ENCODE assay signal across 8 mouse cellular contexts in genomic region chr5:34188856-34189255, GRCm38 (mm10). TPM values are rescaled to one million over a fixed set of nuclear protein-coding genes. Genes with fewer than 3 reads are reported as not detected.
A peak's percentile ranks its signal among the peaks of the same experiment; 100 is the strongest.
DNase-seq lines count a peak whose midpoint lies in the region; ATAC-seq and TF ChIP-seq lines count a peak whose summit lies in the region.

No protein-coding gene starts in this region.

- H3K9ac ChIP-seq in limb, embryonic 12.5 days (replicated peaks): peak overlapping the region; percentile 63; the same call in 1 of the 2 replicates

- TF ChIP-seq POLR2A in spleen, adult 2 months (IDR thresholded peaks at IDR 0.05; ENCODE audit: low read depth, low read length): no peak; the same call in 1 of the 2 replicates

- H3K27ac ChIP-seq in spleen, adult 2 months (ENCODE audit: insufficient read depth, low read length): peak overlapping the region; percentile 97
- H3K27ac ChIP-seq in limb, embryonic 12.5 days: no peak overlapping the region

- peak; percentile 88 for DNase-seq in heart, adult 11 months
- DNase-seq in heart, postnatal 36 days: no peak
- no peak for DNase-seq in spleen, adult 2 months (ENCODE audit: low read depth in 1 of 2, low spot score in 2 of 2)
- DNase-seq in spleen, postnatal 4 days (ENCODE audit: low spot score in 2 of 2): no peak
- DNase-seq in splenic B cell, adult 2 months (ENCODE audit: low read depth, low spot score): peak; percentile 48
- no peak for DNase-seq in adrenal gland, postnatal 25 days
- DNase-seq in cerebellum, adult 9-10 months: no peak

- peaks cover 29% of the 10 kb centered on the region; the same call in 1 of the 2 replicates for H3K4me1 ChIP-seq in spleen, adult 2 months (ENCODE audit: control insufficient read depth, insufficient read depth, insufficient read length)
- peaks cover 44% of the 10 kb centered on the region for H3K4me1 ChIP-seq in limb, embryonic 12.5 days (replicated peaks)

- H3K9me3 ChIP-seq in limb, embryonic 12.5 days: no peaks in the 10 kb centered on the region

- no peak for ATAC-seq in limb, embryonic 12.5 days (ENCODE audit: insufficient number of reproducible peaks, insufficient read depth, low FRiP score, low TSS enrichment, low read depth)

- no peak overlapping the region for H3K4me3 ChIP-seq in spleen, adult 2 months (ENCODE audit: extremely low read depth, insufficient read depth, insufficient read length)
- peak overlapping the region; percentile 95; the same call in 1 of the 2 replicates for H3K4me3 ChIP-seq in limb, embryonic 12.5 days (replicated peaks)

- intact Hi-C loops in heart, postnatal 36 days (cut with DNase I): loop anchor here (10.0 kb wide), 4 partner anchors 254 to 534 kb away; partner anchors contain the start of genes Add1, Nelfa, Slbp and Tacc3

- no peaks in the 10 kb centered on the region for H3K36me3 ChIP-seq in spleen, adult 2 months (ENCODE audit: control insufficient read depth, insufficient read depth, low read length)
- H3K36me3 ChIP-seq in limb, embryonic 12.5 days: peaks cover 14% of the 10 kb centered on the region
- H3K36me3 ChIP-seq in splenic B cell, adult 2 months (ENCODE audit: control insufficient read depth, insufficient read depth, low read length, poor library complexity, severe bottlenecking): no peaks in the 10 kb centered on the region; the same call in 1 of the 2 replicates

- H3K4me2 ChIP-seq in limb, embryonic 12.5 days: peak overlapping the region; percentile 70

- no peaks in the 10 kb centered on the region for H3K27me3 ChIP-seq in spleen, adult 2 months (ENCODE audit: control insufficient read depth, insufficient read depth, low read length)
- H3K27me3 ChIP-seq in limb, embryonic 12.5 days: peaks cover 4% of the 10 kb centered on the region; the same call in 1 of the 2 replicates
- H3K27me3 ChIP-seq in splenic B cell, adult 2 months (ENCODE audit: control insufficient read depth, insufficient read depth, low read length, poor library complexity, severe bottlenecking): no peaks in the 10 kb centered on the region

- 8% methylated on average over 2 of the region's 2 CpGs for WGBS in spleen, adult 2 months
- WGBS in limb, embryonic 12.5 days: 67% methylated on average over 2 of the region's 2 CpGs

- TF ChIP-seq CTCF in spleen, adult 2 months (IDR thresholded peaks at IDR 0.05; ENCODE audit: extremely low read depth, insufficient read depth, insufficient read length, insufficient replicate concordance): no peak

RNA-seq across cellular contexts. Expression of gene Mxd4, which starts 1.3 kb away (rescaled TPM):
- total RNA-seq in heart, postnatal 36 days (2021): 10 to 100 TPM; 73.8 to 84.6 TPM
- 147 and 188 TPM in 2 replicates for polyA plus RNA-seq in spleen, adult 2 months (2012; rRNA removed)
- 29.3 and 35.9 TPM in 2 replicates for polyA plus RNA-seq in limb, embryonic 12.5 days (2016; fragmentation: Nextera tagmentation; extraction: Ambion mirVana)
- total RNA-seq in adrenal gland, postnatal 25 days (2021): 144 and 161 TPM in 2 replicates

RNA-seq across cellular contexts. Expression of gene Haus3, which starts 19.5 kb away (rescaled TPM):
- 1 to 10 TPM; 3.4 to 4.1 TPM for total RNA-seq in heart, postnatal 36 days (2021)
- 0.55 and 0.70 TPM in 2 replicates for polyA plus RNA-seq in spleen, adult 2 months (2012; rRNA removed)
- polyA plus RNA-seq in limb, embryonic 12.5 days (2016; fragmentation: Nextera tagmentation; extraction: Ambion mirVana): 52.2 and 52.5 TPM in 2 replicates
- total RNA-seq in adrenal gland, postnatal 25 days (2021): 10.1 and 12.5 TPM in 2 replicates

RNA-seq across cellular contexts. Expression of gene Poln, which starts 19.6 kb away (rescaled TPM):
- 1 to 10 TPM; 2.6 to 3.5 TPM for total RNA-seq in heart, postnatal 36 days (2021)
- polyA plus RNA-seq in spleen, adult 2 months (2012; rRNA removed): 0.15 and 0.29 TPM in 2 replicates
- polyA plus RNA-seq in limb, embryonic 12.5 days (2016; fragmentation: Nextera tagmentation; extraction: Ambion mirVana): 1.3 and 1.4 TPM in 2 replicates
- 9.4 and 13.0 TPM in 2 replicates for total RNA-seq in adrenal gland, postnatal 25 days (2021)

Comparison
In these comparisons a context has a peak if more than half of its experiments do, and no peak if none do; other contexts are left out.
1. DNase-seq: peak in heart, adult 11 months (single experiment) and splenic B cell, adult 2 months (single experiment); none in heart, postnatal 36 days (0 of 2), spleen, adult 2 months (0 of 2), spleen, postnatal 4 days (0 of 2), adrenal gland, postnatal 25 days (single experiment) and cerebellum, adult 9-10 months (single experiment).